Mouse (Mus musculus): Measurements from ENCODE around the gene Armc2. TPM values are rescaled to one million over a fixed set of nuclear protein-coding genes. Genes with fewer than 3 reads are reported as not detected.
A peak's percentile ranks its signal among the peaks of the same experiment; 100 is the strongest.

Gene Armc2
- polyA plus RNA-seq, 1 experiment from 2014 or later = 12.5 TPM

- peaks cover 46% of the 10 kb centered on the region for H3K4me1 ChIP-seq (replicated peaks)
- no peaks in the 10 kb centered on the region for H3K9me3 ChIP-seq
- H3K36me3 ChIP-seq = no peaks in the 10 kb centered on the region
- H3K27ac ChIP-seq (replicated peaks) = peak overlapping the region; percentile 75
- H3K27me3 ChIP-seq = no peaks in the 10 kb centered on the region
- H3K9ac ChIP-seq = no peak overlapping the region
- no peak overlapping the region for H3K4me3 ChIP-seq
- WGBS = 35% methylated on average over 12 of the region's 12 CpGs
- no peak for ATAC-seq (ENCODE audit: low FRiP score, low read depth)
- peak overlapping the region; percentile 37 for H3K4me2 ChIP-seq
These were observed 86.3 kb downstream of the Armc2 start for GRCm38 (mm10) chr10:41931962-41932361.

- Histone ChIP-seq H3K36me3 (no peaks in the 10 kb centered on the region), H3K9ac (no peak overlapping the region), H3K27ac (replicated peaks) (no peak overlapping the region), H3K4me2 (no peak overlapping the region), H3K4me1 (replicated peaks) (peaks cover 37% of the 10 kb centered on the region), H3K4me3 (no peak overlapping the region), H3K9me3 (no peaks in the 10 kb centered on the region), H3K27me3 (no peaks in the 10 kb centered on the region)
- 47% methylated on average over 4 of the region's 4 CpGs for WGBS
- ATAC-seq (ENCODE audit: low FRiP score, low read depth) = no peak
These were observed 87.3 kb downstream of the Armc2 start for GRCm38 (mm10) chr10:41930966-41931365.

GRCm38 (mm10) chr10:41926726-41927125, 91.5 kb downstream of the Armc2 start:
- H3K36me3 ChIP-seq = no peaks in the 10 kb centered on the region
- H3K27ac ChIP-seq (replicated peaks) = 0 out of 2 replicates have a peak overlapping the region, but pooled peaks have one; percentile 32
- peaks cover 2% of the 10 kb centered on the region; the same call in 1 of the 2 replicates for H3K4me1 ChIP-seq (replicated peaks)
- H3K4me3 ChIP-seq = no peak overlapping the region
- no peak overlapping the region for H3K9ac ChIP-seq
- 61% methylated on average over 14 of the region's 14 CpGs for WGBS
- H3K9me3 ChIP-seq = no peaks in the 10 kb centered on the region; the same call in 1 of the 2 replicates
- no peaks in the 10 kb centered on the region for H3K27me3 ChIP-seq
- peak; percentile 52 for ATAC-seq (ENCODE audit: low FRiP score, low read depth)
- H3K4me2 ChIP-seq = no peak overlapping the region

- no peak for ATAC-seq (ENCODE audit: low FRiP score, low read depth)
- no peak overlapping the region for H3K27ac ChIP-seq (replicated peaks)
- no peak overlapping the region for H3K4me3 ChIP-seq
- 95% methylated on average over 8 of the region's 8 CpGs for WGBS
- no peaks in the 10 kb centered on the region for H3K27me3 ChIP-seq
- H3K4me1 ChIP-seq (replicated peaks) = no peaks in the 10 kb centered on the region
- no peak overlapping the region for H3K9ac ChIP-seq
- H3K9me3 ChIP-seq = no peaks in the 10 kb centered on the region
- H3K4me2 ChIP-seq = no peak overlapping the region
- H3K36me3 ChIP-seq = no peaks in the 10 kb centered on the region
These were observed 105.8 kb downstream of the Armc2 start for GRCm38 (mm10) chr10:41912290-41912994.

DNA sequence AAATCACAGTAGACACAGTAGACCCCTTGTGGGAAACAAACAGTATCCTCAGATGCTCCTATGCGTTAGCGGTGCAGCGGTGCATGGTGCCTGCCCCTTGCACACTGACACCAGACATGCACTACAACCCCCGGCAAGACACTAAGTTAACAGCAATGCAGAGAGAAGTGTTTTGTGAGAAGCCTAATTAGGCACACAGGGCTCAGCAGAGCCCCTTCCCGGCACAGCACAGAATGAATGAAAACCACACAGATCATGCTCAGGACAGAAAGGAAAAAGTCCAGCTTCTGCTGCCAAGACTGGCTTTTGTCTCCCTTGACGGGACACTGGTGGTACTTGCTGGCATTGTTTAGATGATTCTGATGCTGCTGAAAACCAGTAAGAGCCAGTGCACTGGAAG, 109.3 kb downstream of the Armc2 start:
- WGBS = 50% methylated on average over 6 of the region's 6 CpGs
- H3K27me3 ChIP-seq = no peaks in the 10 kb centered on the region
- H3K27ac ChIP-seq (replicated peaks) = no peak overlapping the region
- H3K4me3 ChIP-seq = no peak overlapping the region
- no peak overlapping the region for H3K9ac ChIP-seq
- no peak overlapping the region for H3K4me2 ChIP-seq
- ATAC-seq (ENCODE audit: low FRiP score, low read depth) = peak; percentile 74; the same call in 1 of the 2 replicates
- no peaks in the 10 kb centered on the region for H3K4me1 ChIP-seq (replicated peaks)
- peaks cover 30% of the 10 kb centered on the region for H3K36me3 ChIP-seq
- H3K9me3 ChIP-seq = no peaks in the 10 kb centered on the region

GRCm38 (mm10) chr10:41907950-41908349, 110.3 kb downstream of the Armc2 start:
- Histone ChIP-seq H3K36me3 (peaks cover 36% of the 10 kb centered on the region), H3K27me3 (no peaks in the 10 kb centered on the region), H3K9ac (no peak overlapping the region), H3K9me3 (no peaks in the 10 kb centered on the region), H3K27ac (replicated peaks) (no peak overlapping the region), H3K4me2 (no peak overlapping the region), H3K4me1 (replicated peaks) (no peaks in the 10 kb centered on the region), H3K4me3 (no peak overlapping the region)
- WGBS = 81% methylated on average over 4 of the region's 4 CpGs
- ATAC-seq (ENCODE audit: low FRiP score, low read depth) = no peak

DNA sequence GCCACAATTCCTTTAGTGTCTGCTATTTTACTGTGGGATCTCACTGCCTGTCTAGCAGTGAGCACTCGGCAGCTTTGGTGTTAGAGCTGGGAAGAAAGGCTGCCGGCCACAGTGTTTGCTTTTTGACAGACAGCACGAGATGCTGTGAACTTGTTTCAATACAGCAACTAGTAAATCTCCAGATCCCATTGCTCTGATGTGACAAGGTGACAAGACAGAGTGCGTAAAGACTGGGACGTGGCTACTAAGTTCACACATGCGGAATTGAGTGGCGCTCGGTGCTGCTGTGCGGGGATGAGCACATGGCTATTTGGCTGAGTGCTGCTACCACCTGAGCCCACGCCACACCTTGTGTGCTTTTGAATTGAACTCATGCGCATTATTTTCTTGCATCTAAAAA, 110.8 kb downstream of the Armc2 start:
- no peaks in the 10 kb centered on the region for H3K27me3 ChIP-seq
- H3K9ac ChIP-seq = no peak overlapping the region
- no peak overlapping the region for H3K4me3 ChIP-seq
- no peak overlapping the region for H3K4me2 ChIP-seq
- peaks cover 41% of the 10 kb centered on the region for H3K36me3 ChIP-seq
- no peak overlapping the region for H3K27ac ChIP-seq (replicated peaks)
- no peak for ATAC-seq (ENCODE audit: low FRiP score, low read depth)
- 72% methylated on average over 11 of the region's 11 CpGs for WGBS
- H3K4me1 ChIP-seq (replicated peaks) = no peaks in the 10 kb centered on the region
- no peaks in the 10 kb centered on the region for H3K9me3 ChIP-seq

- 85% methylated on average over 6 of the region's 6 CpGs for WGBS
- Histone ChIP-seq H3K4me3 (no peak overlapping the region), H3K36me3 (peaks cover 50% of the 10 kb centered on the region), H3K27ac (replicated peaks) (no peak overlapping the region), H3K4me2 (no peak overlapping the region), H3K27me3 (no peaks in the 10 kb centered on the region), H3K9me3 (no peaks in the 10 kb centered on the region), H3K9ac (no peak overlapping the region), H3K4me1 (replicated peaks) (no peaks in the 10 kb centered on the region)
- ATAC-seq (ENCODE audit: low FRiP score, low read depth) = no peak
These were observed 116.4 kb downstream of the Armc2 start for GRCm38 (mm10) chr10:41901864-41902263.

GRCm38 (mm10) chr10:41901456-41901855, 116.8 kb downstream of the Armc2 start:
- Histone ChIP-seq H3K36me3 (peaks cover 47% of the 10 kb centered on the region), H3K4me3 (no peak overlapping the region), H3K27me3 (no peaks in the 10 kb centered on the region), H3K4me1 (replicated peaks) (no peaks in the 10 kb centered on the region), H3K27ac (replicated peaks) (no peak overlapping the region), H3K9me3 (no peaks in the 10 kb centered on the region), H3K4me2 (no peak overlapping the region), H3K9ac (no peak overlapping the region)
- WGBS = 90% methylated on average over 8 of the region's 8 CpGs
- ATAC-seq (ENCODE audit: low FRiP score, low read depth) = no peak

GRCm38 (mm10) chr10:41896865-41897264, 121.4 kb downstream of the Armc2 start:
- H3K36me3 ChIP-seq = peaks cover 20% of the 10 kb centered on the region
- H3K4me1 ChIP-seq (replicated peaks) = peaks cover 10% of the 10 kb centered on the region; the same call in 1 of the 2 replicates
- no peaks in the 10 kb centered on the region for H3K27me3 ChIP-seq
- no peak overlapping the region for H3K27ac ChIP-seq (replicated peaks)
- no peak overlapping the region for H3K4me3 ChIP-seq
- no peak overlapping the region for H3K9ac ChIP-seq
- WGBS = 99% methylated on average over 2 of the region's 2 CpGs
- ATAC-seq (ENCODE audit: low FRiP score, low read depth) = no peak
- H3K4me2 ChIP-seq = no peak overlapping the region
- H3K9me3 ChIP-seq = no peaks in the 10 kb centered on the region

GRCm38 (mm10) chr10:41896425-41896824, 121.8 kb downstream of the Armc2 start:
- no peaks in the 10 kb centered on the region for H3K9me3 ChIP-seq
- H3K36me3 ChIP-seq = peaks cover 20% of the 10 kb centered on the region
- ATAC-seq (ENCODE audit: low FRiP score, low read depth) = no peak
- no peak overlapping the region for H3K4me3 ChIP-seq
- H3K27ac ChIP-seq (replicated peaks) = no peak overlapping the region
- H3K4me2 ChIP-seq = no peak overlapping the region
- H3K4me1 ChIP-seq (replicated peaks) = peaks cover 10% of the 10 kb centered on the region; the same call in 1 of the 2 replicates
- H3K9ac ChIP-seq = no peak overlapping the region
- H3K27me3 ChIP-seq = no peaks in the 10 kb centered on the region

GRCm38 (mm10) chr10:41893433-41894411, 124.5 kb downstream of the Armc2 start:
- 0 out of 2 replicates have a peak overlapping the region, but pooled peaks have one; percentile 45 for H3K27ac ChIP-seq (replicated peaks)
- ATAC-seq (ENCODE audit: low FRiP score, low read depth) = no peak
- peaks cover 20% of the 10 kb centered on the region for H3K4me1 ChIP-seq (replicated peaks)
- H3K36me3 ChIP-seq = peaks cover 15% of the 10 kb centered on the region
- H3K4me3 ChIP-seq = no peak overlapping the region
- 62% methylated on average over 4 of the region's 4 CpGs for WGBS
- no peaks in the 10 kb centered on the region for H3K27me3 ChIP-seq
- H3K9ac ChIP-seq = no peak overlapping the region
- H3K9me3 ChIP-seq = no peaks in the 10 kb centered on the region
- no peak overlapping the region for H3K4me2 ChIP-seq
